8 mouse cellular contexts compared by ENCODE assay signal in genomic region chr9:50849249-50849648, GRCm38 (mm10). TPM values are rescaled to one million over a fixed set of nuclear protein-coding genes. Genes with fewer than 3 reads are reported as not detected.
DNase-seq lines count a peak whose midpoint lies in the region; ATAC-seq and TF ChIP-seq lines count a peak whose summit lies in the region.

No protein-coding gene starts in this region.

- H3K36me3 ChIP-seq in embryonic facial prominence, embryonic 12.5 days, result 0 out of 2 replicates have a peak, but pooled peaks cover 3% of the 10 kb centered on the region
- no peaks in the 10 kb centered on the region for H3K36me3 ChIP-seq in heart, adult 2 months (ENCODE audit: control insufficient read depth, insufficient read depth, low read length)
- peaks cover 4% of the 10 kb centered on the region; the same call in 1 of the 2 replicates for H3K36me3 ChIP-seq in limb, embryonic 12.5 days
- H3K36me3 ChIP-seq in midbrain, embryonic 16.5 days (ENCODE audit: control insufficient read depth, insufficient read depth, low read length), result peaks cover 5% of the 10 kb centered on the region; the same call in 1 of the 2 replicates

- no peak overlapping the region for H3K27ac ChIP-seq in embryonic facial prominence, embryonic 12.5 days
- H3K27ac ChIP-seq in heart, adult 2 months, result no peak overlapping the region
- H3K27ac ChIP-seq in limb, embryonic 12.5 days, result no peak overlapping the region
- no peak overlapping the region for H3K27ac ChIP-seq in midbrain, embryonic 16.5 days (ENCODE audit: low read length)

- no peaks in the 10 kb centered on the region for H3K79me2 ChIP-seq in heart, adult 2 months (replicated peaks; ENCODE audit: control insufficient read depth, insufficient read depth, low read length)

- no peaks in the 10 kb centered on the region for H3K27me3 ChIP-seq in embryonic facial prominence, embryonic 12.5 days
- no peaks in the 10 kb centered on the region for H3K27me3 ChIP-seq in heart, adult 2 months (ENCODE audit: control insufficient read depth, insufficient read depth, low read length)
- no peaks in the 10 kb centered on the region for H3K27me3 ChIP-seq in limb, embryonic 12.5 days
- H3K27me3 ChIP-seq in midbrain, embryonic 16.5 days (ENCODE audit: control insufficient read depth, insufficient read depth, low read depth, low read length), result no peaks in the 10 kb centered on the region

- intact Hi-C loops in heart, adult 2 months (cut with DNase I), result loop anchor here (1.0 to 2.0 kb wide), 3 partner anchors 160 to 303 kb away; partner anchors contain the start of gene Sik2

- H3K4me3 ChIP-seq in embryonic facial prominence, embryonic 12.5 days, result no peak overlapping the region
- no peak overlapping the region for H3K4me3 ChIP-seq in heart, adult 2 months
- H3K4me3 ChIP-seq in limb, embryonic 12.5 days (replicated peaks), result no peak overlapping the region
- no peak overlapping the region for H3K4me3 ChIP-seq in midbrain, embryonic 16.5 days (ENCODE audit: low read depth, low read length)

- H3K9ac ChIP-seq in embryonic facial prominence, embryonic 12.5 days, result no peak overlapping the region
- H3K9ac ChIP-seq in heart, adult 2 months (ENCODE audit: low read depth, low read length), result no peak overlapping the region
- no peak overlapping the region for H3K9ac ChIP-seq in limb, embryonic 12.5 days (replicated peaks)
- no peak overlapping the region for H3K9ac ChIP-seq in midbrain, embryonic 16.5 days (ENCODE audit: low read depth, low read length)

- H3K4me2 ChIP-seq in embryonic facial prominence, embryonic 12.5 days (replicated peaks), result no peak overlapping the region
- H3K4me2 ChIP-seq in limb, embryonic 12.5 days, result no peak overlapping the region
- no peak overlapping the region for H3K4me2 ChIP-seq in midbrain, embryonic 16.5 days (ENCODE audit: low read length)

- WGBS in embryonic facial prominence, embryonic 12.5 days, result 23% methylated on average over 8 of the region's 8 CpGs
- 18% methylated on average over 8 of the region's 8 CpGs for WGBS in heart, adult 2 months
- 22% methylated on average over 8 of the region's 8 CpGs for WGBS in limb, embryonic 12.5 days
- 22% methylated on average over 8 of the region's 8 CpGs for WGBS in midbrain, embryonic 16.5 days

- peaks cover 18% of the 10 kb centered on the region for H3K4me1 ChIP-seq in embryonic facial prominence, embryonic 12.5 days
- peaks cover 3% of the 10 kb centered on the region for H3K4me1 ChIP-seq in heart, adult 2 months (ENCODE audit: control insufficient read depth, insufficient read depth, low read length)
- H3K4me1 ChIP-seq in limb, embryonic 12.5 days (replicated peaks), result peaks cover 38% of the 10 kb centered on the region
- 0 out of 2 replicates have a peak, but pooled peaks cover 2% of the 10 kb centered on the region for H3K4me1 ChIP-seq in midbrain, embryonic 16.5 days (ENCODE audit: control insufficient read depth, insufficient read depth, low read length)

- peak; percentile 75 for ATAC-seq in embryonic facial prominence, embryonic 12.5 days (ENCODE audit: insufficient number of reproducible peaks, insufficient read depth, low FRiP score, low TSS enrichment)
- peak; percentile 58; the same call in 1 of the 2 replicates for ATAC-seq in limb, embryonic 12.5 days (ENCODE audit: insufficient number of reproducible peaks, insufficient read depth, low FRiP score, low TSS enrichment, low read depth)
- peak; percentile 79; the same call in 1 of the 2 replicates for ATAC-seq in midbrain, embryonic 16.5 days

- TF ChIP-seq EP300 in heart, adult 2 months (IDR thresholded peaks at IDR 0.05; ENCODE audit: insufficient read depth, low read depth, low read length), result no peak

- peak; percentile 98 for TF ChIP-seq CTCF in heart, adult 2 months (IDR thresholded peaks at IDR 0.05)

- no peak for TF ChIP-seq POLR2A in heart, adult 2 months (IDR thresholded peaks at IDR 0.05; ENCODE audit: insufficient read depth, low read depth, low read length)

- DNase-seq in 3T3-L1 (ENCODE audit: low read depth, low spot score), result peak; percentile 95
- DNase-seq in adrenal gland, postnatal 25 days, result peak; percentile 89
- peak; percentile 86 to 91 for DNase-seq in heart, adult 2 months
- peak; percentile 95 for DNase-seq in kidney, adult 9 months
- DNase-seq in spleen, postnatal 4 days (ENCODE audit: low spot score in 2 of 2), result peak; percentile 86 to 95

- H3K9me3 ChIP-seq in embryonic facial prominence, embryonic 12.5 days, result no peaks in the 10 kb centered on the region
- H3K9me3 ChIP-seq in limb, embryonic 12.5 days, result no peaks in the 10 kb centered on the region
- no peaks in the 10 kb centered on the region for H3K9me3 ChIP-seq in midbrain, embryonic 16.5 days (replicated peaks; ENCODE audit: control insufficient read depth, low read length, poor library complexity, severe bottlenecking)

RNA-seq across cellular contexts. Expression of gene Ppp2r1b, which starts 4.1 kb away (rescaled TPM):
- 28.4 and 29.6 TPM in 2 replicates for total RNA-seq in adrenal gland, postnatal 25 days (2021)
- 96.2 and 96.6 TPM in 2 replicates for polyA plus RNA-seq in embryonic facial prominence, embryonic 12.5 days (2016; fragmentation: Nextera tagmentation; extraction: Ambion mirVana)
- total RNA-seq in heart, adult 2 months (2021), result 10 to 100 TPM; 10.3 to 10.8 TPM
- 5.4 and 7.1 TPM in 2 replicates for polyA plus RNA-seq in heart, adult 2 months (2012; rRNA removed)
- 102 and 106 TPM in 2 replicates for polyA plus RNA-seq in limb, embryonic 12.5 days (2016; fragmentation: Nextera tagmentation; extraction: Ambion mirVana)
- polyA plus RNA-seq in midbrain, embryonic 16.5 days (2015; fragmentation: Nextera tagmentation; extraction: Ambion mirVana), result 38.8 and 42.7 TPM in 2 replicates
